Mouse (Mus musculus) ES-CJ7 (cell line): ENCODE results near the gene Ddx54.

ENCODE experiments used
- DNase-seq: peaks from one replicate; pipeline ENCODE4 v3.0.0; 2011; ENCODE audit warnings: low read depth, low spot score

The Ddx54 gene

DNA sequence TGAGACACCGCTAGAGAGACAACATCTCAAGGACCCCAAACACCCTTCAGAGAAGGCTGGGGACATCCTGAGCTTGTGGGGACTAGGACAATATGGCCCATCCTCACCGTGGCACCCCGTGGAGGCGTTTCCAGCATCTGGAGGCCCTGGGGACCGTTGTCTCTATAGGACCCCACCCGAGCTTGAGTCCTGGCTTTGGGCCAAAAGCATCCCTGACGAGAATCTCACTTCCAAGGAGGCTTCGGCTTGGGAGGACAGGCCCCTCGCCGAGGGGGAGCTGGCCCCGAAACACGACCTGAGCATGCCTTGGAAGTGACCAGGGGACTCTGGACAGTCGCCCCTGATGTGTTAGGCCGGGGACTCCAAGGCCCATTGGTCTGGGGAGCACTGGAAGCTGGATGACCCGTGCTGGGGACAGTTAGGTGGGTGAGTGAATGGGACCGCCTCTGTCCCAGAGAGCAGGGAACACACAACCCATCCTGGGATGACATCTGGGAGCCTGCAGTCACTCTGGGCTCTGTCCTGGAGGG, 3.2 kb upstream of the Ddx54 start:
- no peak for DNase-seq

DNA sequence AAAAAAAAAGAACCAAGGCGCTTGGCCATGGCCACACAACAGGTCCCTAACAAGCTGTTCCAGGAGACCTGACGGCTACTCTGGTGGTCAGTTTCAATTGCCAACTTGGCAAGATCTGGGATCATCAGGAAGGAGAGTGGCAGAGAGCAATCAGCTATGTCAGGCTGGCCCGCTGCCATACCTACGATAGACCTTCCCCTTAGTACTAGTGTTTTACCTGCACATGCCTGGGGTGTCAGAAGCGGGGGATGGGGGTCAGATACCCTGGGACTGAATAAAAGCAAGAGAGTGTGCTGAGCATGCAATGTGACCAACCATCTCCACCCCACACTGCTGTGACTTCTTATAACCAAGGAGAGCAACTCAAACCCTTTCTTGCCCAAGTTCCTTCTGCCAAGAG, 1.6 kb upstream of the Ddx54 start:
- DNase-seq = no peak

DNA sequence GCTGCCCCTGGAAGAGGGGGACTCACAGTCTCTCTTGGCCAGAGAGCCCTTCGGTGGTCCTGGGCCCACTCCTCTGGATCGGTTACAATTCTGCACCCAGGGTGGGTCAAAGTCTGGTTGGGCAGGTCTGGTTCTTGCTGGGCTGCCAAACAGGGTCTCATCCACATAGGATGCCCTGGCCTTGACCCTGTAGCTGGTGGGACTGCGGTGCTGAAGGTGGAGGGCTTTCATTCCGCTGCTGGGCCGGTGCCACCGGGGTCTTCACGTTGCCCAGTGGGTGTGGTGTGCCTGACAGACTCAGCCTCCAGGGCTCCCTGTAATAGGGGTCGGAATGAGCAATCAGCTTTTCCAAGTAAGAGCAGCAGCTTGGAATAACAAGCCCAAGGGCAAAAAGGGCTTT, 1.1 kb upstream of the Ddx54 start:
- no peak for DNase-seq

DNA sequence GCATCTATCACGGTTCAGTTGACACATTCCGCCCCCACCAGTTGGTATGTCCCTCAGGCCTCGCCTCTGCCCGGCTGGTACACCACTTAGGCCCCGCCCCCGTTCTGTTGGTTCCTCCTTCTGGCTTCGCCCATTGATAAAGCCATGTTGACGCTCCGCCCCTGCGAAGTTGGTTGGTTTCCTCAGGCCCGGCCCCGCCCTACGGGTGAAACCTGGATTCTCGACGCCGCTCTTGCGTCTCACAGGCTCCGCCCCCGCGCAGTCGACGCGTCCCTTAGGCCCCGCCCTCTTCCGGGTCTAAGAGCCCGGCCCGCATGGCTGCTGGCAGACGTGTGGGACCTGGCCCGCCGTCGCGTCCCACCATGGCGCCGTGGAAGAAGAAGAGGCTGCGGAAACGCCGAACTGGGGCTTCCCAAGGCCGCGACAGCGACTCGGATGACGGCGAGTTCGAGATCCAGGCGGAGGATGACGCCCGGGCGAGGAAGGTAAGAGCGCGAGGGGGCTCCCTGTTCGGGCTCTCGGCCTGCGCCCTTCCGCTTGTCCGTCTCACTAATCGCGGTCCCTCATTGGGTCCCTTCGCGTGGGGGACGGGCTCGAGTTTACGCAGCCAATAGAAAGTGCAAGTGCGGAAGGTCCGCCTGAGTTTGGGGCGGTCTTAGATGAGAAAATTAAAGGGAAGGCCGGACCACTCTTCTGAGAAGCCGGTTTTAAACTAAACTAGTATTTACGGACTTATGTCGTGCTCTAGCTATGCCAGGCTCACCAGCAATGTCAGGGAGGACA, 474 bp downstream of the Ddx54 start:
- peak; percentile 100 for DNase-seq

DNA sequence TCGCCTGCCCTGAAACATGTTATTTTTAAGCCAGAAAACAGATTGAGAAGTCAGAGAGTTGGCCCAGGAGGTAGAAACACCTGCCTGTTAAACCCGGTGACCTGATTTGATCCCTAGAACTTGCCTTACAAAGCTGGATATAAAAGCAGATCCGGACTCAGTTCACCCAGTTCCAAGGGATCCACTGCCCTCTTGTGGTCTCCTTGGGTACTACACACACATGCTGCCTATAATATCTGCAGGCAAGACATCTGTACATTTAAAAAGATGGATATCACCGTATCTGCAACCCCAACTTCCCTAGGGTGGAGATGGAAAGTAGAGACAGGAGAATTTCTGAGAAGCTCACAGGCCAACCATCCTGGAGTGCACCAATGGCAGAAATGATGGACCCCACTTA, 3.4 kb downstream of the Ddx54 start:
- DNase-seq = peak; percentile 88

DNA sequence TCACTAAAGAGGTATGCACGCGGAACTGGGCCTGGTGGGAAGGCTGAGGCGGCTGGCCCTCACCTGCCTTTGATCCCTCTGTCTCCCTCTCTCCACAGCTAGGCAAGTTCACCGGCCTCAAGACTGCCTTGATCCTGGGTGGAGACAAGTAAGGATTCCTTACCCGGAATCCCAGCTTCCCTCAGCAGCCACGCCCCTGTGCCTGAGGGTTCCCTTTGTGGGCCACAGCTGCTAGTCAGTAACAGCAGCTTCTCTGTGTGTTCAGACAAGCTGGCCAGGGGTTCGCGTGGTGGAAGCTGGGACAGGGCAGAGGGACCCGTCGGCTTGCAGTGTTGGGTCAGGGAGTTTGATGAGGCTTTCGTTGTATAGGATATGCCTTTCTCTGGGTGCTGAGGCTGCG, 6.2 kb downstream of the Ddx54 start:
- peak; percentile 72 for DNase-seq

DNA sequence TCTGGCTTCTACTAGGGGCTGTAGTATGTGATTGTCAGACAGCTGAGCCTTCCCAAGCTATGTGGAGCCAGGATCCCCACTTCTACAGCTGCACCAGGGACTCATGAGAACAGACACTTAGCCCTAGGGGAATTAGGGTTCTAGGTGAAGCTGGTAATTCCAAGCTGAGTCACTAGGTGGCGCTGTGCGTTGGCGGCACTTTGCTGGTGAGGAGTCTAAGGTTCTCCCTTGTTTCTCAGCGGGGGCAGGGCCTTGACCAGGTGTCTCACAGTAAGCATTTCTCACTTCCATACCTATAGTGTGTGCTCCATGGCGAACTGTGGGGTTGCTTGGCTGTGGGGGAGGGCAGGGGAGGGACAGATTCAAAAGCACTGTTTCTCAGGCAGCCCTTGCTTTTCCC, 6.7 kb downstream of the Ddx54 start:
- DNase-seq = peak; percentile 85

DNA sequence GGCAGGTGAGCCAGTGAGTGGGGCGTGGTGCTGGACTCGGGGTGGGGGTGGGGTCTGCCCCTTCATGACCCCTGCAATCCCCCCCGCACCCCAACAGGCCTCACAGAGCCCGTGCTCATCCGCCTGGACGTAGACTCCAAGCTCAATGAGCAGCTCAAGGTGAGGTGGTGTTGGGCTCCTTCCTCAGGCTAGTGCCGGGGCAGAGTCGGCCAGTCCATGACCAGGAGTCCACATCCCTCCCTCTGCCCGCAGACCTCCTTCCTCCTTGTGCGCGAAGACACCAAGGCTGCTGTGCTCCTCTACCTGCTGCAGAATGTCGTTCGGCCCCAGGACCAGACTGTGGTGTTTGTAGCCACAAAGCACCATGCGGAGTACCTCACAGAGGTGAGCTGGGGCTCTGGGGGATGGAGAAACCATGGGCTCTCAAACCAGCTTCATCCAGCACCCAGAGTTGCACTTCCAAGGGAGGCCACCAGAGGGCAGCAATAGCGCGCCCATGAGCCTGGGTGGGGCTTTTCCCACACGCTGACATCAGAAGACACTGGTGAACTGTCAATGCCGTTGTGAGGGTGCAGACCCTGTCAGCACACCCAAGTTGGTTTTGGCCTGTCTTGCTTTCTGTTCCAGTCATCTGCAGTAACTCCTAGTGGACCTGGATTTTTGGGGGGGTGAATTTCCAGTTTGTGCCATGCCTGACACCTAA, 8.0 kb downstream of the Ddx54 start:
- DNase-seq = peak; percentile 86

DNA sequence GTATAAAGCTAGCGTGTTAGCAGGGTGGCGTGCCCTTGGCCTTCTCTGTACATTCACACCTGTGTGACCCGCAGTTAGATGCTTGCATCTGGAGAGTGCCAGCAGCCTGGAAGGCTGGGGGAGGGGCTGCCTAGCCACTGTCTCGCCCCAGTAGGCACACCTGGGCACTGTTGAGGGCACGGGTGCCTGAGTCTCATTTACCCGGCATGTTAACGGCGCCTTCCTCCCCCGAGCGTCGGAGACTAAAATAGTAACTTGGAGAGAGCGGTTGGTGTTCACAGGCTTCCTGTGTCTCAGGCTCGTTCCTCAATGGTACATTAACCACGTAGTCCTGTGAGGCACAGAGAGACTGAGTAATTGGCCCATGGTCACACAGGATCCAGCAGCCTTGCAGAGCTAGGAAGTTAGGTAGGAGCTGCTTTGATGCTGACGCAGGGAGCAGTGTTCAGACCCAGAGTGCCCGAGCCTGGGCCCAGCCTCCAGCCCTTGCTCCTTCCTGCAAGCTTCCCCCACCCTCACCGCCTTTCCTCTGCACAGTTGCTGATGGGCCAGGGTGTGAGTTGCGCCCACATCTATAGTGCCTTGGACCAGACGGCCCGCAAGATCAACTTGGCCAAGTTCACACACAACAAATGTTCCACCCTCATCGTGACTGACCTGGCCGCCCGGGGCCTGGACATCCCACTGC, 8.7 kb downstream of the Ddx54 start:
- DNase-seq = no peak

DNA sequence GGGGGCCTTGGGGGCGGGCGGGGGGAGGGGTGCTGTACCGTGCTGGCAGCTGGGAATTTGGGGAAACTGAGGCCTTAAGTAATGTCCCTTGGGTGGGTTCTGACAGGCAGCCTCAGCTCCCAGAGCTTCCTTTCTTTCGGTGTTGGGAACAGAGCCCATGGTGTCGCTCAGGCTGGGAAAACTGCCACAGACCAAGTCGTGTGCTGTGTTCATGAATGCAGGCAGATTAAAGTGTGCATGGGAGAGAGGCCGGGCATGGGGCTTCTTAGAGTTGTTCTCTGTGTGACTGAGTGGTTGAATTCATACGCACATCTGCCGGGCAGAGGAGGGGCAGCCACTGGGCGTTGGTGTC, 9.3 kb downstream of the Ddx54 start:
- no peak for DNase-seq

DNA sequence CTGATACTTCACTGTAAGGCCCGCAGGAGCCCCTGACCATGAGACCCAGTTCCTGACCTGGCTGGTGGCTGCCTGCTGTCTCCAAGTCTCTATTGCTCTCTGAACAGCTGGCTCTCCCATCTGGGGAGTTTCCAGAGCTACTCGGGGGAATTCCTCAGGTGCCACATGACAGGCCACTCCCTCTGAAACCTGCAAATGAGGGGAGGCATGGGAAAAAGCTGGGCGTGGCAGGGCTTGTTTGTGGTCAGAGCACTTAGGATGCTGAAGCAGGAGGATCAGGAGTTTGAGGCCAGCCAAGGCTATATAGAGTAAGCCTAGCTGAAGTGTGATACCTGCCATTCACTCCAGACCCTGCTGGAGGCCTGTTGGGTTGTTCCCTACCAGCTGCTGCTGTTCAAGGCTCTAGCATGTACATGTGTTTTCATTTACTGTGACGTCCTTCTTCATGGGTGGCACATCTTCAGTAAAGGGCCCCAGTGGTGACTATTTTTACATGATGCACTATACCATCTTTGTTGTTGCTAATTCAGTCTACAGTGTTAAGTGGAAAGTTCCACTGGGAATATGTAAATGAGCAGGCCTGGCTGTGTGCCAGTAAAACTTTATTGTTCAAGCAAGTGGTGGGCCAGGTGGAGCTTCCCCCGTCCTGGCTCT, 9.8 kb downstream of the Ddx54 start:
- peak; percentile 59 for DNase-seq

DNA sequence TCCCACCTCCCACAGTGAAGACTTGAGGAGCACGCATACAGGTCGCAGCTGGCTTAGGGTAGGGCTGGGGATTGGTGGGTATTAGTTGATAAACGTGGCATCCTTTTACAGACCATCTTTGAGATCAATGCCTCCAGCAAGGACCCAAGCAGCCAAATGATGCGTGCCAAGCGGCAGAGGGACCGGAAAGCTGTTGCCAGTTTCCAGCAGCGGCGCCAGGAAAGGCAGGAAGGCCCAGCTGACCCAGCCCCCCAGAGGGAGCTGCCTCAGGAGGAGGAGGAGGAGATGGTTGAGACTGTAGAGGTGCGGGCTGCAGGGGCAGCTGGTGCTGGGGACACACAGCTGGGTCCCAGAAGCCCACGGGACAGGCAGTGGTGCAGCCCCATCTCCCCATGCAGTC, 11.9 kb downstream of the Ddx54 start:
- no peak for DNase-seq

DNA sequence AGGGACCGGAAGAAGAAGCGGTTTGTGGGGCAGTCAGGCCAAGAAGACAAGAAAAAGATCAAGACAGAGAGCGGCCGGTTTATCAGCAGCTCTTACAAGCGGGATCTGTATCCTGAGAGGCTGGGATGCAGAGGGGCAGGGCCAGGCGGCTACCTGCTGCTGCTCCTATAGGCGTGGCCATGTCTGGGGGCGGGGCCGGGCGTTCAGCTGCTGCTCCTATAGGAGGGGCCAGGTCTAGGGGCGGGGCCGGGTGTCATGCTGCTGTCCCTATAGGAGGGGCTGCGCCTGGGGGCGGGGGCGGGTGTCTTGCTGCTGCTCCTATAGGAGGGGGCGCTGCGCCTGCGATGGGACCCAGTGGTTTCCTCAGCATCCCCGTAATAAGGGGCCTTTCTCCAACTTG, 13.9 kb downstream of the Ddx54 start:
- peak; percentile 94 for DNase-seq

DNA sequence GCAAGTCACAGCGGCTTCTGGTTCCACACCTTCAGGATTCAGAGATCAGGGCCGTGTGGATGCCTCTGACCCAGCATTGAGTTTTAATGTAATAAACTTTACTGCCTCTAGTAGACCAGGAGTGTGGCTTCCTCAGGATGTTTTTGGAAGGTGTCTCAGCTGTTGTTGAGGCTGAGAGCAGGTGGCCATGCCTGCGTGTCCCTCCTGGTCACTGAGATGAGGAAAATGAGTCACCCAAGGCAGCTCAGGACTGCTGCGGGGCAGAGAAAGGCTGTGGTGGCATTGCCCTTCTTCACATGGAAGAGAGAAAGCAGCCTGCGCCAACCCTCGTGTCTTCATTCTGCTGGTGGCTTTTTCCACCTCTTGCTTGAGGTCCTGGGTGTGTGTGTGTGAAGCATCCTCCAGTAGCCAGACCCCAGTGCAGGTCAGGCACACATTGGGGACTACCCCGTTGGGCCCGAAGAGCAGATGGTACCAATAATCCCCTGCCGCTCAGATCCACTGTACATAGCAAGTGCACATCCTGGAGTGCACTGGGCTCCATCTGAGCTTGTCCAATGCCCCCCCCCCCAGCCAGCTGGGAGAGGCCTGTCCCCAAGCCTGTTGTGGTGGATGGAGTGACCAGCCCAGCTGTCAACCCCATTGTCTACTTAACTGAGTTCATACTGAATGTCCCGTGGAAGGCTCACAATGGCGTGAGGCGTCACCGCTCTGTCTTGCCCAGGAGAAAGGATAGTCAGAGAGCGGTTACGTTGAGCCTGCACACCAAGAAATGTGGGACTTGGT, 15.2 kb downstream of the Ddx54 start:
- no peak for DNase-seq

DNA sequence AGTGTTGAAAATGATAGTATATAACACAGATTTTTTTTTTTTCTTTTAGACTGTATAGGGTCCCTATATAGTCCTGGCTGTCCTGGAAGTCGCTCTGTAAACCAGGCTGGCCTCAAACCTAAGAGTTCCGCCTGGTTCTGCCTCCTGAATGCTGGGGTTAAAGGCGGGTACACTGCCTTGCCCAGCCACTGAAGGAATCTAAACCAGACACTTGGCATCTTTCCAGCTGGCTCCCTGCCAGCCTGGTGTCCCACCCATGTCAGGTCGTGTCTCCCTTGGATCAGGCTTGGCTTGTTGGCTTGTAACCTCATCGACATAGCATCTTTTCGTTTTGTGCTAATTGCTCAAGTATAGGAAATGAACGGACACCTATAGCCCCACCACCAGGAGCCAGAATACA, 16.1 kb downstream of the Ddx54 start:
- DNase-seq = no peak

DNA sequence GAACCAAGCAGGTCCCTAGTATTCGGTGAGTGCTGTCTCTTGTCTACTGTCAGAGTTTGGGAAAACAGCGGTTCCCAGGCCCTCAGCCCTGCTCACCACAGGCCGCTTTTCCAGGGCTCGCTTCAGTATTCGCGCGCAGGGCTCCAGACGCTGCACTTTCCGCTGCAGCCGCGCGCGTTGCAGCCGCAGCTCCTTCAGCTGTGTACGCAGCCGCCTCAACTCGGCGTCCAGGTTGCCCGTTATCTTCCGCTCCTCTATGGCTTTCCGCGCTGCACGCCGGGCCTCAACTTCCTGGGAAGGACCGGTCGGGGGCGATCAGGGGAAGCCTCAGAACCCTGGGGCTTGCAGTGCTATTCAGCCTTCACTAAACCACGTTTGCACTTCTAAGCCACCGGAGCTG, 18.6 kb downstream of the Ddx54 start:
- no peak for DNase-seq

DNA sequence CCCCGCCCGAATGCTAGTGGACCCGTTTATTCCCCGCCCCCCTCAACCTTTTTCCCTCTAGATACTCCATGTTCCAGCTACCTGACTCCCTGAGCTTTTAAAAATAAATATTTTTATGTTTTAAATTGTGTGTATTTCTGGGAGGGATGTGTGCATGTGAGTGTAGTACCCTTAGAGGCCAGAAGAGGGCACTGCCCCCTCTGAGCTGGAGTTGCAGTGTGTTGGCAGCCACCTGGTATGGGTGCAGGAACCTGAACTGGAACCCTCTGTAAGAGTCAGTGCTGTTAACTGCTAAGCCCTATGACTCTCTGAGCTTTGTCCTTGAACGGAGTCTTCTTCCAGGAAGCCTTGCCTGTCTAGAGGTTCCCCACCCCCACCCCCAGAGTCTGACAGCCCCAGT, 19.4 kb downstream of the Ddx54 start:
- DNase-seq = no peak

DNA sequence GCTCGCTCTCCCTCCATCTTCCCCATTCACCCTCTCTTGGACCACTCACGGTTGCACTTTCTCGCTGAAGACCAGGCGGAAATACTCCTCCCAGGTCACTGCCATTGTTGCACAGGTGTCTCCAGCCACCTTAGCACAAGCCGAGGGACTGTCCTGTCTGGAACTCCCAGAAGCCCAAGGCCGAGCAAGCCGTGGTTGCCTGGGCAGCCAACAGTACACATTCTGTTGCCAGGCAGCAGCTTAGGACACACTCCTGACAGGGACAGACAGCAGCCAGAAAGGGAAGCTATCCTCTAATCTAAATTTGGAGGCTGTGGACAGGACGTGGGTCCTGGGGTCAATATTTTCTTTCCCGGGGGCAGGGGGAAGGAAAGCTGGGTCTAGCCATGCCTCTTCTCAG, 21.6 kb downstream of the Ddx54 start, which contains the start of gene Cfap73:
Cfap73 (minus strand) TSS at position 105 of the 400 bp plus-strand sequence.
- no peak for DNase-seq

DNA sequence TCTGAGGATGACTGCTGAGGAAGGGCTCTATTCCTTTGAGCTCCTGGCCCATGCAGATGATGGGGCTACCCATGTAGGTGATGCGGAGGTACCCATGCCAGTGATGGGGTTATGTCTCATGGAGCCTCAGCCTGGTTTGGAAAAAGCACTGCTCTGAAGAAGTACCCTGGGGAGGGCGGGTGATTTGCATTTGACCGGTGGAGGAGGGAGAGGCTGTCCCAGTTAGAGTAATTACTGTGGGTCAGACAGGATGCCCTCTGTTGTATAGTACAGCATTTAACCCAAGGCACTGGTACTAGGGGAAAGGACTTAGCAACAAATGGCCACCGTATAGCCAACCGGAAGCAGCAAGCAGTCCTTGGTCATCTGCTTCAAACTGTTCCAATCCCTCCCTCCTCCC, 22.3 kb downstream of the Ddx54 start:
- no peak for DNase-seq

DNA sequence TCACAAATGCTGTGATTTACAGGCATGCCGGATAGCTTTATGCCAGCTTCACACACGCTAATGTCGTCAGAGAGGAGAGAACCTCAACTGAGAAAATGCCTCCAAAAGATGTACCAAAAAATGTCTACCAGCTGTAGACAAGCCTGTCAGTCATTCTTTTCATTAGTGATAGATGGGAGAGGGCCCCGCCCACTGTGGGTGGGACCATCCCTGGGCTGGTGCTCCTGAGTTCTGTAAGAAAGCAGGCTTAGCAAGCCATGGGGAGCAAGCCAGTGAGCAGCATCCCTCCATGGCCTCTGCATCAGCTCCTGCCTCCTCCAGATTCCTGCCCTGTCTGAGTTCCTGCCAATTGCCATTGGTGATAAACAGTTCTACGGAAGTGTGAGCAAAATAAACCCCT, 23.1 kb downstream of the Ddx54 start:
- no peak for DNase-seq

DNA sequence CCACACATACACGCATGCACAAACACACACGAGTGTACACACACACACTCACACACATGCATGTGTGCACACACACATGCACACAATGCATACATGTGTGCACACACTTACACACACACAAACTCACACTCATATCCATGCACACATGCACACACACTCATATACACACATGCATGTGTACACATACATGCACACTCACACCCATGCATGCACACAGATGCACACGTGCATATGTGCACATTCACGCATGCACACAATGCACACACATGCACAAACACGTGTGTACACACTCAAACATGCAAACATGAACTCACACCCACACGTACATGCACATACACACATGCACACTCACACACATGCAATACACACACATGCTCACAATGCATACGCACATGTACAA, 27.6 kb downstream of the Ddx54 start:
- DNase-seq = no peak
